Mouse (Mus musculus) C2C12 (cell line): ENCODE data around the gene Frmpd4. TPM values are rescaled to one million over a fixed set of nuclear protein-coding genes. Genes with fewer than 3 reads are reported as not detected.

Experiments
- H3K27me3 ChIP-seq: one replicate; pipeline ENCODE4 v1.6.1; 2011; ENCODE audit not compliant: control insufficient read depth, insufficient read depth, insufficient read length
- H3K36me3 ChIP-seq: one replicate; pipeline ENCODE4 v1.6.1; 2011; ENCODE audit not compliant: control insufficient read depth, insufficient read depth
- H3K4me3 ChIP-seq: one replicate; pipeline ENCODE4 v1.5.1; 2011; ENCODE audit warnings: mild to moderate bottlenecking, control low read depth; ENCODE audit not compliant: poor library complexity, insufficient read depth, severe bottlenecking
- H3K79me2 ChIP-seq: one replicate; pipeline ENCODE4 v1.6.1; 2011; ENCODE audit not compliant: control insufficient read depth, insufficient read depth
- H3K79me3 ChIP-seq: one replicate; pipeline ENCODE4 v1.6.1; 2011; ENCODE audit warnings: low read depth, control low read depth
- H3ac ChIP-seq: one replicate; pipeline ENCODE3; 2011; ENCODE audit warnings: low read depth; ENCODE audit not compliant: control insufficient read depth, insufficient read length
- CEBPB ChIP-seq: IDR thresholded peaks from one replicate; pipeline ENCODE4 v1.6.1; 2011; ENCODE audit warnings: low read depth, mild to moderate bottlenecking, control low read depth, moderate library complexity
- CTCF ChIP-seq: IDR thresholded peaks from one replicate; pipeline ENCODE4 v1.5.1; 2011; ENCODE audit not compliant: control insufficient read depth, insufficient read depth, insufficient read length
- FOSL1 ChIP-seq: IDR thresholded peaks from one replicate; pipeline ENCODE4 v1.8.0; 2011; ENCODE audit warnings: mild to moderate bottlenecking, low read length; ENCODE audit not compliant: poor library complexity, insufficient read depth, severe bottlenecking
- MAX ChIP-seq: IDR thresholded peaks from one replicate; pipeline ENCODE4 v1.6.1; 2011; ENCODE audit warnings: mild to moderate bottlenecking, control low read depth
- MYOD1 ChIP-seq: IDR thresholded peaks from one replicate; pipeline ENCODE4 v1.6.1; 2011; ENCODE audit warnings: low read depth; ENCODE audit not compliant: control insufficient read depth, insufficient read length
- MYOG ChIP-seq: IDR thresholded peaks from one replicate; pipeline ENCODE4 v1.6.1; 2011; ENCODE audit not compliant: control insufficient read depth, insufficient read length; ENCODE audit errors: extremely low read depth
- USF1 ChIP-seq: IDR thresholded peaks from one replicate; pipeline ENCODE4 v1.6.1; 2011; ENCODE audit warnings: low read depth, mild to moderate bottlenecking, control low read depth, moderate library complexity
- long read RNA-seq, 2 experiments: library from polyadenylated mRNA; unstranded; transcript quantifications; one replicate each; pipeline ENCODE4 v2.0.0; 2019 to 2020
- polyA plus RNA-seq: library from polyadenylated mRNA; unstranded; fragments of >200 nt; fragmentation: generic; extraction: Trizol; gene quantifications from one replicate; pipeline ENCODE4 v1.2.1, GENCODE M21; 2012; ENCODE audit warnings: missing spikeins

Gene Frmpd4
- polyA plus RNA-seq, result 0.04 TPM
- long read RNA-seq, experiment 1, result 0 reads
- long read RNA-seq, experiment 2, result 0 reads

DNA sequence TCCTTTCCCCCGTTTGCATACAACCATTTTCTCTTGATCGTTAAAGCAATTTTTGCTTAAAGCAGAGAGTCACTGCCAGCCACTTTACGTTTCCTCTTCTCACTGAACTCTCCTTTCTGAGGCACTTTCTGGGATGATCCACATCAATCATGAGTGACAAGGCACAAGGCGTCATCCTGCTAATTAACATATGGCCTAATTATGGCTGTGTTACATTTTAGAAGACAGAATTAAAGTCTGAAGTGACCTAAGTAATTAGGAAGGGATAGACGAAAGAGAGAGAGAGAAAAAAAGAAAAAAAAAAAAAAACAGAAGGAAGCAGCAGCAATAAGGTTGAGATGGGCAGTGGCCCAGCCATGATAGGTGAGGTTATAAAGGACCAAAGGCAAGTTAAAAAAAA is at the start of gene Frmpd4:
Frmpd4 (minus strand) TSS at position 101 of the 400 bp plus-strand sequence.
- Histone ChIP-seq H3K4me3 (no peak within 1 kb of the TSS), H3K27me3 (no peaks in the 10 kb centered on the region), H3K79me2 (no peaks in the 10 kb centered on the region), H3ac (no peak within 1 kb of the TSS), H3K79me3 (no peaks in the 10 kb centered on the region), H3K36me3 (no peaks in the 10 kb centered on the region)
- TF ChIP-seq MAX (no peak), MYOD1 (no peak), MYOG (no peak), FOSL1 (no peak), USF1 (no peak), CEBPB (no peak), CTCF (no peak)

DNA sequence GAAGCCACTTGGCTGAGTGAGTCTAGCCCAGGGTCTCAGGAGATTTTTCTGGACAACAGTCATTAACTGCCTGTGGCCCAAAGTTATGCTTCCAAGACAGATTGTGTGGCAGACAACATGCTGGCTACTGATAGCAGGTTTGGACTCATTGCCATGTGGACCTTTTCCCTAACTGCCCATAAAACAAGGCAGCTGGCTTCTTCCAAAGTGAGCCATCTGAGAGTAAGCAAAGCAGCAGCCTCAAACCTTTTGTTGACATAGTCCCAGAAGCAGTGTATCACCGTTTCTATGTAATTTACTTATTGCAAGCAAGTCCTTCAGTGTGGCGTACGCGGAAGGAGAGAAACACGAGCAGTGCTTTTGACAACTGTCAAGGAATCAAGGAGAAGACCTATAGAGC is 18.2 kb upstream of the Frmpd4 start:
- no peaks in the 10 kb centered on the region for H3K79me2 ChIP-seq
- no peaks in the 10 kb centered on the region for H3K36me3 ChIP-seq
- no peaks in the 10 kb centered on the region for H3K79me3 ChIP-seq
- no peak overlapping the region for H3K4me3 ChIP-seq
- no peaks in the 10 kb centered on the region for H3K27me3 ChIP-seq
- H3ac ChIP-seq, result no peak overlapping the region
- no peak for TF ChIP-seq CTCF
- TF ChIP-seq MYOD1, result no peak
- TF ChIP-seq USF1, result no peak
- no peak for TF ChIP-seq MAX
- no peak for TF ChIP-seq FOSL1
- TF ChIP-seq MYOG, result no peak
- no peak for TF ChIP-seq CEBPB

DNA sequence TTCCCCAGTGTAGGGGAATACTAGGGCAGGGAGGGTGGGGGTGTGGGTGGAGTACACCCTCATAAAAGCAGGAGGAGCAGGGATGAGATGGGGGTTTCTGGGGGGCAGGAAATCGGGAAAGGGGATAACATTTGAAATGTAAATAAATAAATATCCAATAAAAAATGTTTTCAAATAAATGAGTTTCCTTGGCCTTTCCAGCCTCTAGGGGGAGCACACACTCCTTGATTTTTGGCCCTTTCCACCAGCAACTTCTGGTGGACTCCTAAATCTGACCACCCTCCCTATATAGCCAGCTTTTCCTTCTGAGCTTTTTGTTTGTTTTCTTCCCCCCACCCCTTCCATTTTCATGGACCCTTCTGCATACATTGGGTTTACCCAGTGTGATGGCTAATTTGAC is 7.3 kb upstream of the Frmpd4 start:
- Histone ChIP-seq H3K79me2 (no peaks in the 10 kb centered on the region), H3K4me3 (no peak overlapping the region), H3K27me3 (no peaks in the 10 kb centered on the region), H3K79me3 (no peaks in the 10 kb centered on the region), H3ac (no peak overlapping the region), H3K36me3 (no peaks in the 10 kb centered on the region)
- TF ChIP-seq MYOD1 (no peak), USF1 (no peak), CEBPB (no peak), FOSL1 (no peak), MYOG (no peak), MAX (no peak), CTCF (no peak)

DNA sequence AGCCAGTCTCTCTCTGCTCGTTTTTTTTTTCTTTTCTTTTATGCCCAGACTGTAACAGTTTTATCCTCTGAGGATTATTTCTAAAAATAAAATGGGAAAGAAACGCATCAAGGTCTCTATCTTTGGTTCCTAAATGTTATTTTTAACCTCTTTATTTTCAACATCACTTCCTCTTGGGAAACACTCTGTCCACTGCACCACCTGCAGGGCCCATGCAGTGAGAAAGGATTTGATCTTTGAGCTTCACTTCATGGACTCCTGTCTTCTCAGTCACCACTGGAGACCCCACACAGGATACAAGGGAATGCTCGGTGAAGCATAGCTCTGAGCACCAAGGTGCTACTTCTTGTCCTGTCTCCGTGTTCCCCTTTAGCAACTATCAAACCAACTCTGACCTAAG is 5.2 kb downstream of the Frmpd4 start:
- no peak for TF ChIP-seq CTCF
- no peaks in the 10 kb centered on the region for H3K36me3 ChIP-seq
- H3K27me3 ChIP-seq, result no peaks in the 10 kb centered on the region
- no peak overlapping the region for H3ac ChIP-seq
- H3K79me2 ChIP-seq, result no peaks in the 10 kb centered on the region
- no peaks in the 10 kb centered on the region for H3K79me3 ChIP-seq
- H3K4me3 ChIP-seq, result no peak overlapping the region

DNA sequence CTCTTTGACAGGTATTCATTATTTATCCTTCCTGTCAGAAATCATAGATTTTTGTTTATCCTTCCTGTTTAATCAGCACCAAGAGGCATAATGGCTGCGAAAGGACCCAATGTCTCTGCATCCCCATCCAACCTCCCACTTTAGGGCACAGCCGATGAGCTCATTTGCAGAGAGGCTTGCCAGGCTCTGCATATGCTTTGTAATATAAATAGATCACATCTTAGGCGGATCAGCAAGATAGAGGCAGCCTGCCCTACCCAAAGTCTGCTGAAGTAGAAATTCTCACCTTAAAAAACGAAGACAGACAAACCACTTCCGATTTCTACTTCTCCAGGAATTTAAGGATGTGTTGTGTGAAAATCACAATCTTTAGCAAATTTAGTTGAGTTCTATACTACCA is 7.8 kb downstream of the Frmpd4 start:
- Histone ChIP-seq H3ac (no peak overlapping the region), H3K4me3 (no peak overlapping the region), H3K27me3 (no peaks in the 10 kb centered on the region), H3K79me3 (no peaks in the 10 kb centered on the region), H3K79me2 (no peaks in the 10 kb centered on the region), H3K36me3 (no peaks in the 10 kb centered on the region)
- TF ChIP-seq USF1 (no peak), CTCF (no peak), CEBPB (no peak), MYOG (no peak), FOSL1 (no peak), MYOD1 (no peak)

DNA sequence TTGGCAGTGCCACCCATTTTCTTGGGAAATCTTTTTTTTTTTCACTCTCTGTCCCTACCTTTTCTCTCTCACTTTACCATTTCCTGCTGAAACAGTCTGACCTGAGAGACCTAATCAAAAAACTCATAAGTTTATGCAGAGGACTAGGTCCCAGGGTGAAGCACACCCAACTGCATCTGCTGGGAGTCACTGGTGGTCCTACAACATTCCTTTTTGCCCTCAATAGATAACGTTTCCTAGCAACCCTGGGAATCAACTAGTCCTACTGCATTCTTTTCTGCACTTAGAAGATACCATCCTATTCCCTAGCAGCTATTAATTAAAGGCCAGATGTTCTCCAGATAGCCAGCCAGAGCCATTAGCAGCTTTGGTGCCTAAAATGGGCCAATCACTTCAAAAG is 71.8 kb downstream of the Frmpd4 start:
- Histone ChIP-seq H3K36me3 (no peaks in the 10 kb centered on the region), H3K4me3 (no peak overlapping the region), H3ac (no peak overlapping the region), H3K27me3 (no peaks in the 10 kb centered on the region), H3K79me3 (no peaks in the 10 kb centered on the region), H3K79me2 (no peaks in the 10 kb centered on the region)
- TF ChIP-seq CTCF, result no peak
